In the genomic region with DNA sequence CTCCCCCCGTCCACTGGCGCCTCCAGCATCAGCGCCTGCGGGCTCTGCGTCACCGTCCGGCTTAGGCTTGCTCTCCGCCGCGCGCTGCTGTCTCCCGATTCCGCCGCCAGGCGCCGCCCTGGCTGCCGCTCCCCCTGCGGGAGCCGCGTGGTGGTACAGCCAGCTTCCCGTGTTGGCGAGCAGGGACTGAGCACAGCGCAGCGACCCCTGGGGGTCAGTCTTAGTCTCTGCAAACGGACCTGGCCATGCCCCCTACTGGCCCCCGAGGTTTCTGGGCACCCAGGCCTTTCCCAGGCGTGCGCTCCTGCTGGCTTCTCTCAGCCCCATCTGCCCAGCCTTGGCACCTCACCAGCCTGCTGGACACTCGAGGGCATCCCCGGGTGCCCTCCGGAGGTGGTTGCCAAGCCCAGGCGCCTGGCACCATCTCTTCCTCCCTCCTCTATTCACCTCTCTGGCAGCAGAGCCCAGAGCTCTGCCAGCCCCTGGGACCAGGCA, we compare ENCODE assay signal across 8 mouse cellular contexts. TPM values are rescaled to one million over a fixed set of nuclear protein-coding genes. Genes with fewer than 3 reads are reported as not detected.
DNase-seq lines count a peak whose midpoint lies in the region; ATAC-seq and TF ChIP-seq lines count a peak whose summit lies in the region.

No protein-coding gene starts in this region.

- no peaks in the 10 kb centered on the region for H3K36me3 ChIP-seq in liver, postnatal 0 days (replicated peaks; ENCODE audit: insufficient read depth, low read length)
- no peaks in the 10 kb centered on the region for H3K36me3 ChIP-seq in neural tube, embryonic 15.5 days

- ATAC-seq in hematopoietic stem cell, adult 5-6 weeks (replicated peaks in 1 of 2; ENCODE audit: insufficient read depth in 1 of 2, low FRiP score in 2 of 2, low TSS enrichment in 1 of 2, low read depth in 1 of 2, poor library complexity in 2 of 2, severe bottlenecking in 2 of 2): peak; percentile 77 to 81
- peak; percentile 77 for ATAC-seq in liver, postnatal 0 days
- ATAC-seq in neural tube, embryonic 15.5 days (ENCODE audit: low FRiP score): peak; percentile 94

- H3K27ac ChIP-seq in layer of hippocampus, adult 2 months: peak overlapping the region; percentile 94
- H3K27ac ChIP-seq in liver, postnatal 0 days (ENCODE audit: low read depth): no peak overlapping the region
- peak overlapping the region; percentile 85 for H3K27ac ChIP-seq in neural tube, embryonic 15.5 days (replicated peaks)

- H3K4me3 ChIP-seq in layer of hippocampus, adult 2 months: peak overlapping the region; percentile 75
- no peak overlapping the region for H3K4me3 ChIP-seq in liver, postnatal 0 days (ENCODE audit: low read depth, low read length)
- H3K4me3 ChIP-seq in neural tube, embryonic 15.5 days (replicated peaks): peak overlapping the region; percentile 71

- WGBS in liver, postnatal 0 days (ENCODE audit: insufficient replicate concordance): 3% methylated on average over 31 of the region's 32 CpGs
- 2% methylated on average over 26 of the region's 32 CpGs for WGBS in neural tube, embryonic 15.5 days

- H3K9ac ChIP-seq in liver, postnatal 0 days (replicated peaks): no peak overlapping the region
- peak overlapping the region; percentile 86 for H3K9ac ChIP-seq in neural tube, embryonic 15.5 days (replicated peaks)

- peaks cover 31% of the 10 kb centered on the region for H3K27me3 ChIP-seq in liver, postnatal 0 days (ENCODE audit: insufficient read depth, low read length)
- H3K27me3 ChIP-seq in neural tube, embryonic 15.5 days (replicated peaks): no peaks in the 10 kb centered on the region

- H3K9me3 ChIP-seq in liver, postnatal 0 days (ENCODE audit: low read length): no peaks in the 10 kb centered on the region
- H3K9me3 ChIP-seq in neural tube, embryonic 15.5 days (replicated peaks): no peaks in the 10 kb centered on the region

- peak; percentile 100 for TF ChIP-seq CTCF in layer of hippocampus, adult 2 months (conservative IDR thresholded peaks at IDR 0.05)
- TF ChIP-seq CTCF in liver, postnatal 0 days (IDR thresholded peaks at IDR 0.05; ENCODE audit: low read depth): peak; percentile 96

- peak overlapping the region; percentile 51 for H3K4me2 ChIP-seq in liver, postnatal 0 days (ENCODE audit: low read depth, low read length)
- H3K4me2 ChIP-seq in neural tube, embryonic 15.5 days: peak overlapping the region; percentile 69

- TF ChIP-seq EP300 in liver, postnatal 0 days (IDR thresholded peaks at IDR 0.05; ENCODE audit: low read depth): no peak

- peak; percentile 74 for DNase-seq in WW6 (ENCODE audit: low read depth, low spot score)
- peak; percentile 97 for DNase-seq in cerebellum, postnatal 10 days
- DNase-seq in frontal cortex, adult 2 months (ENCODE audit: extremely low spot score in 1 of 2, low spot score in 1 of 2): peak; percentile 79 to 92
- peak; percentile 94 to 95 for DNase-seq in layer of hippocampus, adult 2 months (ENCODE audit: low spot score in 2 of 2)
- peak; percentile 81 for DNase-seq in liver, postnatal 0 days
- peak; percentile 20 to 64 for DNase-seq in thymus, postnatal 10 days (ENCODE audit: low spot score in 2 of 2)

- H3K4me1 ChIP-seq in liver, postnatal 0 days (ENCODE audit: insufficient read depth): 0 out of 2 replicates have a peak, but pooled peaks cover 3% of the 10 kb centered on the region
- H3K4me1 ChIP-seq in neural tube, embryonic 15.5 days: peaks cover 74% of the 10 kb centered on the region

RNA-seq across cellular contexts. Expression of a gene that starts 0.3 kb away (rescaled TPM):
- polyA plus RNA-seq in frontal cortex, adult 2 months (2012; rRNA removed): 24.0 and 27.9 TPM in 2 replicates
- not detected in 2 replicates for total RNA-seq in hematopoietic stem cell, adult 5-6 weeks (2017)
- total RNA-seq in layer of hippocampus, adult 2 months (2021): 10 to 100 TPM; 38.9 to 40.7 TPM
- polyA plus RNA-seq in liver, postnatal 0 days (2015; fragmentation: Nextera tagmentation; extraction: Ambion mirVana): not detected in 2 replicates
- polyA plus RNA-seq in neural tube, embryonic 15.5 days (2015; fragmentation: Nextera tagmentation; extraction: Ambion mirVana): 13.0 and 15.6 TPM in 2 replicates

Comparison
In these comparisons a context has a peak if more than half of its experiments do, and no peak if none do; other contexts are left out.
1. DNase-seq: peak in every context shown above with its lines; median percentile 97 in cerebellum, postnatal 10 days; 94 in layer of hippocampus, adult 2 months; 86 in frontal cortex, adult 2 months; 81 in liver, postnatal 0 days; 74 in WW6; 42 in thymus, postnatal 10 days.
2. RNA of a gene that starts 0.3 kb away (polyA plus RNA-seq): 24.0 to 27.9 TPM in frontal cortex, adult 2 months and 13.0 to 15.6 TPM in neural tube, embryonic 15.5 days; not detected in liver, postnatal 0 days; every median in the first group is over 10 times any median in the second.
3. Peak in every context shown above with its lines, with median percentiles within 50 percentile points of each other: ATAC-seq.